In the genomic region with DNA sequence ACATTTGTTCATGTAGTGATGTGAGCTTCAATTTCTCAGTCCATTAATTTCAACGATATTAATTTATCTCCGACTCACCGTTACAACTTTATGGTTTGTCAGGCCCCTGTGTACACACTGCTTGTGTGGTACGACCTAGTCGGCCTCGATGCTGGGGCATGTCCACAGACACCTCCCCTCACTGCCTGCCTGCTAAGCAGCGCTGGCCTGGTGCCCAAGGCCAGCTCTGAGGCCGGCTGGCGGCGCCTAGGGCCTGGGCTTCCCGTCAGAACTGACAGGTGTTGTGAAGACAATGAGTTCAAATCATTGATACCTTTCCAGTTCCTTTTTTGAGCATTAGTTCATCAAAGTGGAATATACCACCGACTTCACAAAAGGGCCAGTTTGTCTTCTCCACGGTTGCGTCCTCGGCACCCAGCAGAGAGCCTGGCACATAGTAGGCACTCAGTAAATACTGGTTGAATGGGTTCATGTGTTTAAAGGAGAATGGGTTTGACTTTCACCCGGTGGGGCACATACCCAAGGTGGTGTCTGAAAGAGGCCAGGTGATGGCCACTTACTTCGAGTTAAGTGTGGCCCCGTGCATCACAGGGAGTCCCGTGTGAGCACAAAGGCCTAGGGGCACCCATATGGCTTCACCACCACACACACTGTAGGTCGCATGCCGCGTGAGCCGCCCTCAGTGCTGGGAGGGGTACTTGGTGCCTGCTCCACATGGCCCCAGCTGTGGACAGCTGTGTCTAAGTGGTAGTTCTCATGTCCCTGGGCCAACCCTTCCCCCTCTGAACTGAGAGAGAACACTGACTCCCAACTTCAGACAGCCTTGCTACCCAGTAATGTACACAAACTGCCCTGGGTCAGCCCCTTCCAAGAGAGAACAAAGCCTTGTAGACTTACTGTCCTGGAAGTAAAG, we compare ENCODE assay signal across 14 mouse cellular contexts.
DNase-seq lines count a peak whose midpoint lies in the region; ATAC-seq and TF ChIP-seq lines count a peak whose summit lies in the region.
"Had no signal": no experiment of that assay in that cellular context is flagged by ENCODE, and none has a peak within 500 bp of the region (broad histone marks: within the 10 kb centered on the region; RNA-seq: fewer than 3 reads in every experiment).

No protein-coding gene starts in this region.

- no peak for TF ChIP-seq CTCF in heart, adult 2 months (IDR thresholded peaks at IDR 0.05)
- TF ChIP-seq CTCF in lung, adult 2 months (IDR thresholded peaks at IDR 0.05; ENCODE audit: insufficient read depth, low read length), result no peak

- no peak for TF ChIP-seq EP300 in heart, adult 2 months (IDR thresholded peaks at IDR 0.05; ENCODE audit: insufficient read depth, low read depth, low read length)

- H3K4me2 ChIP-seq in lung, embryonic 15.5 days, result no peak overlapping the region
- no peak overlapping the region for H3K4me2 ChIP-seq in hindbrain, embryonic 16.5 days (ENCODE audit: low read length)
- H3K4me2 ChIP-seq: heart, embryonic 13.5 days had no signal

- no peaks in the 10 kb centered on the region; the same call in 1 of the 2 replicates for H3K4me1 ChIP-seq in heart, embryonic 10.5 days
- no peaks in the 10 kb centered on the region for H3K4me1 ChIP-seq in heart, adult 2 months (ENCODE audit: control insufficient read depth, insufficient read depth, low read length)
- peaks cover 26% of the 10 kb centered on the region for H3K4me1 ChIP-seq in lung, embryonic 15.5 days
- no peaks in the 10 kb centered on the region for H3K4me1 ChIP-seq in lung, adult 2 months (ENCODE audit: control insufficient read depth, insufficient read depth, low read length)
- no peaks in the 10 kb centered on the region for H3K4me1 ChIP-seq in hindbrain, embryonic 16.5 days (ENCODE audit: control insufficient read depth, insufficient read depth, low read depth, low read length)

- peak; percentile 66 for DNase-seq in heart, embryonic 10.5 days (ENCODE audit: low spot score)
- DNase-seq in heart, adult 2 months, result no peak
- DNase-seq in lung, adult 2 months, result no peak
- peak; percentile 66 for DNase-seq in adrenal gland, postnatal 14 days
- DNase-seq in spleen, postnatal 36 days (ENCODE audit: low spot score in 2 of 2), result no peak
- DNase-seq in gastrocnemius, postnatal 14 days, result no peak
- DNase-seq: right cerebral cortex, postnatal 25 days; thymus, postnatal 4 days had no signal

- ATAC-seq in lung, embryonic 15.5 days (ENCODE audit: borderline replicate concordance, extremely low read depth, low FRiP score, low TSS enrichment), result peak; percentile 80; the same call in 1 of the 2 replicates
- peak; percentile 51 for ATAC-seq in hindbrain, embryonic 16.5 days
- ATAC-seq: CD4-positive, CD25-positive, alpha-beta regulatory T cell, adult 4 months had no signal

- H3K79me2 ChIP-seq in heart, adult 2 months (replicated peaks; ENCODE audit: control insufficient read depth, insufficient read depth, low read length), result no peaks in the 10 kb centered on the region

- peaks cover 13% of the 10 kb centered on the region; the same call in 1 of the 2 replicates for H3K36me3 ChIP-seq in heart, embryonic 10.5 days
- H3K36me3 ChIP-seq in heart, adult 2 months (ENCODE audit: control insufficient read depth, insufficient read depth, low read length), result no peaks in the 10 kb centered on the region
- H3K36me3 ChIP-seq in lung, embryonic 15.5 days, result no peaks in the 10 kb centered on the region
- H3K36me3 ChIP-seq in hindbrain, embryonic 16.5 days (ENCODE audit: control insufficient read depth, insufficient read depth, low read length), result 0 out of 2 replicates have a peak, but pooled peaks cover 2% of the 10 kb centered on the region

- no peak overlapping the region for H3K27ac ChIP-seq in heart, embryonic 10.5 days
- H3K27ac ChIP-seq in heart, adult 2 months, result no peak overlapping the region
- H3K27ac ChIP-seq in lung, embryonic 15.5 days, result no peak overlapping the region
- no peak overlapping the region for H3K27ac ChIP-seq in hindbrain, embryonic 16.5 days (ENCODE audit: low read depth, low read length)
- H3K27ac ChIP-seq: forebrain, embryonic 10.5 days; heart, embryonic 13.5 days; layer of hippocampus, adult 2 months had no signal

- WGBS in heart, embryonic 10.5 days, result 86% methylated on average over 23 of the region's 23 CpGs
- 76% methylated on average over 23 of the region's 23 CpGs for WGBS in heart, adult 2 months
- 49% methylated on average over 23 of the region's 23 CpGs for WGBS in lung, embryonic 15.5 days
- 59% methylated on average over 23 of the region's 23 CpGs for WGBS in lung, adult 2 months
- 64% methylated on average over 23 of the region's 23 CpGs for WGBS in hindbrain, embryonic 16.5 days

- TF ChIP-seq POLR2A in heart, adult 2 months (IDR thresholded peaks at IDR 0.05; ENCODE audit: insufficient read depth, low read depth, low read length), result no peak
- TF ChIP-seq POLR2A in lung, adult 2 months (IDR thresholded peaks at IDR 0.05; ENCODE audit: borderline replicate concordance, extremely low read depth, low read depth, low read length), result no peak

- no peaks in the 10 kb centered on the region for H3K9me3 ChIP-seq in heart, embryonic 10.5 days
- no peaks in the 10 kb centered on the region for H3K9me3 ChIP-seq in lung, embryonic 15.5 days
- no peaks in the 10 kb centered on the region for H3K9me3 ChIP-seq in hindbrain, embryonic 16.5 days (ENCODE audit: control insufficient read depth, low read length)
- H3K9me3 ChIP-seq: forebrain, embryonic 10.5 days; heart, embryonic 13.5 days had no signal

- intact Hi-C loops in heart, adult 2 months (cut with DNase I), result no loop called here
- intact Hi-C loops in gastrocnemius, postnatal 14 days (cut with DNase I; ENCODE audit: low total_unique reads), result no loop called here

- no peak overlapping the region for H3K9ac ChIP-seq in heart, adult 2 months (ENCODE audit: low read depth, low read length)
- no peak overlapping the region for H3K9ac ChIP-seq in lung, embryonic 15.5 days
- H3K9ac ChIP-seq in hindbrain, embryonic 16.5 days (ENCODE audit: low read depth, low read length), result no peak overlapping the region
- H3K9ac ChIP-seq: heart, embryonic 13.5 days had no signal

- no peak overlapping the region for H3K4me3 ChIP-seq in heart, embryonic 10.5 days
- H3K4me3 ChIP-seq in heart, adult 2 months, result no peak overlapping the region
- no peak overlapping the region for H3K4me3 ChIP-seq in lung, embryonic 15.5 days
- H3K4me3 ChIP-seq in lung, adult 2 months (replicated peaks; ENCODE audit: extremely low read depth, low read depth, low read length), result no peak overlapping the region
- H3K4me3 ChIP-seq in hindbrain, embryonic 16.5 days (ENCODE audit: low read length), result no peak overlapping the region
- H3K4me3 ChIP-seq: forebrain, embryonic 10.5 days; heart, embryonic 13.5 days; layer of hippocampus, adult 2 months had no signal

- peaks cover 17% of the 10 kb centered on the region for H3K27me3 ChIP-seq in heart, embryonic 10.5 days (ENCODE audit: insufficient read depth, poor library complexity, severe bottlenecking)
- H3K27me3 ChIP-seq in heart, adult 2 months (ENCODE audit: control insufficient read depth, insufficient read depth, low read length), result no peaks in the 10 kb centered on the region
- peaks cover 19% of the 10 kb centered on the region for H3K27me3 ChIP-seq in lung, embryonic 15.5 days
- no peaks in the 10 kb centered on the region for H3K27me3 ChIP-seq in hindbrain, embryonic 16.5 days (replicated peaks; ENCODE audit: control insufficient read depth, insufficient read depth, low read length)

Comparison
In these comparisons a context has a peak if more than half of its experiments do, and no peak if none do; other contexts are left out.
1. DNase-seq: peak in heart, embryonic 10.5 days (single experiment) and adrenal gland, postnatal 14 days (single experiment); none in heart, adult 2 months (0 of 2), lung, adult 2 months (single experiment), spleen, postnatal 36 days (0 of 2) and gastrocnemius, postnatal 14 days (single experiment).